Mouse (Mus musculus) CD4-positive, CD25-positive, alpha-beta regulatory T cell, adult 4 months (primary cell): Measurements from ENCODE around the gene Rabgap1l. TPM values are rescaled to one million over a fixed set of nuclear protein-coding genes. Genes with fewer than 3 reads are reported as not detected.
A peak's percentile ranks its signal among the peaks of the same experiment; 100 is the strongest.

Source experiments
- ATAC-seq: one replicate; pipeline ENCODE4 v1.8.0; 2017
- polyA plus RNA-seq, 2 experiments: library from polyadenylated mRNA; unstranded; fragments of 100-300 nt; shearing (Covaris generic); gene quantifications; one replicate each; pipeline ENCODE4 v1.2.1; 2017

The Rabgap1l gene
- polyA plus RNA-seq, 2 experiments from 2014 or later = 268 to 348 TPM

GRCm38 (mm10) chr1:160233921-160234320, 559.1 kb downstream of the Rabgap1l start:
- peak; percentile 75 for ATAC-seq

DNA sequence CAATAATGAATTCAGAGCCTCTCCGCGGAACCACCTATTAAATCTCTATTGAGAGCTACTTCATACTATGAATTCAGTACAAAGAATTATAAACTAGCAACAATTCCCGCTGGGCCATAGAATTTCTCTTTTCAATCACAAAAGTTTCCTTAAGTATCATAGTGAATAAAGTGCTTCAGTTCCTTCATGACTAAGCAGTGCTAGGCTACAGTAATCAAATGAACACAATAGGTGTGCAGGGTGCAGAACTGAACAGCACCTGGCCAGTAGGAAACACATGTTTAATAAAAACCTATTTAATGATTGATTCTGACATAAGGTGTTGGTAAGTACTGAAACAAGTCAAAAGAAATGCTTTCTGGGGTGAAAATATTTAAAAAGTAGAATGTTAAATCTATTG, 560.9 kb downstream of the Rabgap1l start:
- ATAC-seq = no peak

DNA sequence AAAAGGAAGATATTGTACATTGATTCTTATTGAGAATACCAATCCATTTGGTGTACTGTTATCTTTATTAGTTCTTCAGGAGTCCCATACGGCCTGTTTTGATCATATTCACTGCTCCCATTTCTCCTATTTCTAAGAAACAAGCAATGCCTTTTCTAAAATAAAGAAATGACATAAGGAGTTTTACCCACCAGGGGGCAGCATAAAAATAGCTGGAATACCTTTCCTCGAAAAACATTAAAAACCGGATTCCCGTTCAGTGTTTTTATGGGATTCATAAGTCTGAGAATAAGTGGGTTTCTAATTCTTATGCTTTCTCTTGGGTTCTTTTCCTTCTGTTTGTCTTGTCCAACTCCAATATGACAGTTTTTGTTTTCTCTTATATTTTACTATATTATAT, 562.0 kb downstream of the Rabgap1l start:
- no peak for ATAC-seq

DNA sequence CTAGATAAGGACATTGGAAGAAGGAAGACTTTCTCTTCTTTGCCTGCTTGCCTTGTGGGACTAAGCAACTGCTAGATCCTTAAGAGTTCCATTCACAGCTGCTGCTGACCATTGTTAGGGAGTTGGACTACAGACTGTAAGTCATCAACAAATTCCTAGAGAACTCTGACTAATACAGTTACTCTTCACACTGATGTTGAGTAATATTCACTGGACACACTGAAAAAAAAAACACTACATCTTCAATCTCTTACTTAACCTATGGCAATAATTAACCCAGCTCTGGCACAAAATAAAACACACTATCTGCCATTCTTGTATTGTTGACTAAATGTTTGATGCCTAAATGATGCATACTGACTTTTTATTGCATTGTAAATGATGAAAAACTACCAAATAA, 565.2 kb downstream of the Rabgap1l start:
- ATAC-seq = no peak

GRCm38 (mm10) chr1:160227196-160227595, 565.8 kb downstream of the Rabgap1l start:
- no peak for ATAC-seq

DNA sequence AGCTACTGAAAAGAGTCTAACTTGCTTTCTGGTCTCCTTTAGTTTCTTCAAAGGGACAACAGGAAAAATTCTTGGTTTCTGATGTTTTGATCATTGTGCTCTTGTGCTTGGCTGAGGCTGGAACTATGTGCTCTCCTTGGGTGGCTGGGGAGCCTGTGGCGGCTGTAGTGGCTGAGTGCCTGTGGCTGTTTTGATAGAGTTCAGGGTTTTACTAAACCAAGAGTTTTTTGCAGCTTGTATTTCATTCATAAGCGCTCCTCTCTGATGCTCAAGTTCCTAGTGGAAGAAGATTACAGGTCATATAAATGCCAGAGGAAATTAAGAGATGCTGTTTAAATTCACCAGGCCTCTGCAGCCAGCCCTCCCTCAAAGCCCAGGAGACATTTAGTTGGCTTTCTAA, 568.9 kb downstream of the Rabgap1l start:
- no peak for ATAC-seq

GRCm38 (mm10) chr1:160217898-160218297, 575.1 kb downstream of the Rabgap1l start:
- ATAC-seq = no peak

DNA sequence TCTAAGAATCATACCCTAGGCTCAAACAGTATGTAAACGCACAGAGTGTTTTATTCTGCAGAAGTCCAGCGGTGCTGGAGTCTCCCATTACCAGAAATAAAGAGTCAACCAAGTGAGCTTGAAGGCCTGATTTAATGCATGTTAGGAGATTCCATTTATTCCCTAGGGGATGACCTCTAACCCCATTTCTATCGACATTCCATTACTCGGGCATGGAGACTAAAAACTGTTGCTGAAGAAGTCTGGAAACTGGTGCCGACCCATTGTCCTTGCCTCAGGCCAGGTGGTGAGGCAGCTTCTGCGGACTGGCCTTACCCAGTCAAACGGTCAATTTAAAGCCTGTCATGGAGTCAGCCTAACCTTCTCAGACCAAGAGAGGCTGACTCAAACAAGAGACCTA, 578.8 kb downstream of the Rabgap1l start:
- no peak for ATAC-seq

- peak; percentile 89 for ATAC-seq
Measured at GRCm38 (mm10) chr1:160212703-160213669, 580.0 kb downstream of the Rabgap1l start, which contains the start of gene Cacybp. TSS of gene Cacybp (minus strand) at chr1:160212875.

DNA sequence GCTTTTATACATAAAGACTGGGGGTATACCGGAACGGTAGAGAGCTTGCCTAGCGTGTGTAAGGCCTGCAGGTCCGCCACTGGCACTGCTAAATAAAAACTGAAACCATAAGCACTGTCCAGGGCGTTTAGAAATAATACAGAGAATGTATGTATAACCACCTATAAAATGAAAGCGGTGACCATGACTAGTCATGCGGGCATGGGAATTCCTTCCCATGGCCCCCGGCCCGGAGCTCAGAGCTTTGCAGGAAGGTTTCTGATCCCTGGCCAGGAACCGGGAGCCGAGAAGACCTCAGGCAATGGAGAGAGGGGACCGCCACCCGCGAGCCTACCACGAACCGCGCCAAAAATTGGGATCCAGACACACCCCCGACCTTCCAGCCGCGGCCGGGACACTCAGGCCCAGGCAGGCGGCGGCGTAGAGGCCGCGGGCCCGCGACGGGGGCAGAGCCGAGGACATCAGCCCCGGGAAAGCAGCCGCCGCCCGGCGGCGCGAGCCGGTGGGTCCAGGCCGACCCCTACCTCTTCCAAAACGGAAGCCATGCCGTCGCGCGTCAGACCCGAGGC, 580.8 kb downstream of the Rabgap1l start:
- ATAC-seq = no peak

GRCm38 (mm10) chr1:160211597-160212122, 581.4 kb downstream of the Rabgap1l start:
- no peak for ATAC-seq

GRCm38 (mm10) chr1:160210566-160210965, 582.4 kb downstream of the Rabgap1l start:
- no peak for ATAC-seq

DNA sequence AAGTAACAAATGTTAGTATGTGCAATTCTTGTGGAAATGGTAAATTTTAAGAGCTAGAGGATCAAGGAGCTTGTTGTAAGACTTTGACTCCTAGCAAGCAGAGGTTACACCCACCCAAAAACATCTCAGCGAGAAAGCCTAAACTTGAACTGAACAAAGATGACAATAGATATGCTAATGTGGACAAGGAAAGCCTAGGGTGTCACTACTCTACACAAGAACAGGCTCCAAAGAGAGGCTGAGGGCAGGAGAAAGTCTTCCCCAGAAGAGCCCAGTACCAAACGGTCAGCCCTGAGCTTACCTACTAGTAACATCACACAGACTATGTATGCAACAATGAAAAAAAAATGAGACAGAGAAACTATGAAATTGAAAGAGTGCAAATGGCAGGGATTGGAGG, 583.2 kb downstream of the Rabgap1l start:
- no peak for ATAC-seq

GRCm38 (mm10) chr1:160205486-160205885, 587.5 kb downstream of the Rabgap1l start:
- ATAC-seq = no peak

DNA sequence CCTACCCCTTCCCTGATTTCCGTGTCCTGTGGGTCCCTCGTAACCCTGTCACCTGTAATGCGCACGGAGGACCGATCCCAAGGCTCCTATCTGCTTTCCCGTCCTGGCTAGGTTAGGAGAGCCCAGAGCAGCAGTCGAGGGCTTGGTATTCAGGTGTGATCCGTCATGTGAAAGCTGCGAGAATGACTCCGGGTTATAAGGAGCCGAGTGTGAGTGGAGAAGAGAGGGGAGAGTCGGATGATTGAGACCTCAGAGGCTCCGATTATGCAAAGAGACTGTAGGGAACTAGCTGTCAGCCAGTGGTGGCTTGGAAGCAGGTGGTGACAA, 597.7 kb downstream of the Rabgap1l start:
- peak; percentile 27 for ATAC-seq

GRCm38 (mm10) chr1:160194529-160195336, 598.3 kb downstream of the Rabgap1l start, which contains the start of gene Mrps14:
TSS of gene Mrps14 (plus strand) at chr1:160195215.
- ATAC-seq = peak; percentile 97

- ATAC-seq = no peak
Measured at GRCm38 (mm10) chr1:160184506-160184905, 608.5 kb downstream of the Rabgap1l start.

- ATAC-seq = no peak
Measured at GRCm38 (mm10) chr1:160181216-160181615, 611.8 kb downstream of the Rabgap1l start.

- no peak for ATAC-seq
Measured at GRCm38 (mm10) chr1:160176903-160177302, 616.1 kb downstream of the Rabgap1l start.
